Mouse (Mus musculus) limb, embryonic 15.5 days (tissue): ENCODE data around the gene Ccdc83. TPM values are rescaled to one million over a fixed set of nuclear protein-coding genes. Genes with fewer than 3 reads are reported as not detected.

Source experiments
- ATAC-seq: fragments of 200-750 bp; cut with Nextera tagmentation; 2 replicates; pipeline ENCODE4 v1.8.0; 2017; ENCODE audit warnings: low read depth, moderate TSS enrichment; ENCODE audit not compliant: insufficient number of reproducible peaks, low FRiP score, low TSS enrichment
- H3K27ac ChIP-seq: fragments of 300-500 bp; sonication (generic); 2 replicates; pipeline ENCODE4 v1.5.1; 2015; ENCODE audit warnings: moderate library complexity, mild to moderate bottlenecking, inconsistent platforms
- H3K27me3 ChIP-seq: fragments of 300-500 bp; sonication (generic); 2 replicates; pipeline ENCODE4 v1.6.1; 2015; ENCODE audit warnings: inconsistent platforms
- H3K36me3 ChIP-seq: fragments of 300-500 bp; sonication (generic); 2 replicates; pipeline ENCODE4 v1.6.1; 2015; ENCODE audit warnings: inconsistent platforms
- H3K4me1 ChIP-seq: fragments of 300-500 bp; sonication (generic); 2 replicates; pipeline ENCODE4 v1.6.1; 2015; ENCODE audit warnings: inconsistent platforms
- H3K4me2 ChIP-seq: fragments of 300-500 bp; sonication (generic); 2 replicates; pipeline ENCODE4 v1.6.1; 2015; ENCODE audit warnings: mild to moderate bottlenecking, inconsistent platforms
- H3K4me3 ChIP-seq: fragments of 300-500 bp; sonication (generic); 2 replicates; pipeline ENCODE4 v1.5.1; 2015; ENCODE audit warnings: mild to moderate bottlenecking, inconsistent platforms
- H3K9ac ChIP-seq: fragments of 300-500 bp; sonication (generic); 2 replicates; pipeline ENCODE4 v1.6.1; 2015; ENCODE audit warnings: inconsistent platforms
- H3K9me3 ChIP-seq: fragments of 300-500 bp; sonication (generic); 2 replicates; pipeline ENCODE4 v1.6.1; 2016; ENCODE audit warnings: inconsistent platforms
- WGBS: fragments of 180-500 bp; shearing (Covaris S2); methylation state at CpG from one replicate; pipeline ENCODE4 v1.1.7; 2015; 5-methylcytosine and 5-hydroxymethylcytosine counted together
- polyA plus RNA-seq: library from polyadenylated mRNA; unstranded; fragments of >200 nt; fragmentation: Nextera tagmentation; extraction: Ambion mirVana; gene quantifications from 2 replicates; pipeline ENCODE4 v1.2.1, GENCODE M21; 2015

Ccdc83 gene
- polyA plus RNA-seq, 1 experiment from 2014 or later, result not detected

DNA sequence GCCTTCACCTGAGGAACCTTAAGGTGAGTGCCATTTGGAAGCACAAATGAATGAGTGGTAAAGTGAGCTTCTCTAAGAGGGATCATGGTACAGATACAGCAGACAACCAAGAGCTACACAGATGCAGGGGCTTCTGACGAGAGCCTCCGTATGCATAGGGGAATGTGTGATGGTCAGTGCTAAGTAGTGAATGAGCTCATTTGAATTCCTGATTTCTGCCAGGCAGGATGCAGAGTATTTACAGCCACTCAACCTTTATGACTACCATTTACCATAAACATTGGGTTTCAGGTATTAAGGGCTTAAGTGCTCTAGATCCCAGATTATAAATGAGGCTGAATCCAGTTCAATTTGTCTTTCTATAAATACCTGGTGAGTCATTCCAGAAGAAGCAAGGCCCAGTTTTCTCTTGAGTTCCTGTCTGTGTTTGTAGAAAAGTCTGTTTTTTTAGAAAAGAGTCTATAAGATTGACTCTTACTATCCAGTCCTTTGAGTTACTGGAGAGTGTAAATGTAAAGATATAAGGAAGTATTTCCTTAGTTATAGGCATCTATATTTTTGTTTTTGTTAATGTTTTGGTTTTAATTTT, 63.6 kb downstream of the Ccdc83 start:
- Histone ChIP-seq H3K4me2 (no peak overlapping the region), H3K27me3 (no peaks in the 10 kb centered on the region), H3K9ac (no peak overlapping the region), H3K9me3 (no peaks in the 10 kb centered on the region), H3K4me3 (no peak overlapping the region), H3K36me3 (peaks cover 22% of the 10 kb centered on the region; the same call in 1 of the 2 replicates), H3K27ac (no peak overlapping the region), H3K4me1 (no peaks in the 10 kb centered on the region)
- ATAC-seq, result no peak
- WGBS, result 56% methylated on average over 2 of the region's 2 CpGs

DNA sequence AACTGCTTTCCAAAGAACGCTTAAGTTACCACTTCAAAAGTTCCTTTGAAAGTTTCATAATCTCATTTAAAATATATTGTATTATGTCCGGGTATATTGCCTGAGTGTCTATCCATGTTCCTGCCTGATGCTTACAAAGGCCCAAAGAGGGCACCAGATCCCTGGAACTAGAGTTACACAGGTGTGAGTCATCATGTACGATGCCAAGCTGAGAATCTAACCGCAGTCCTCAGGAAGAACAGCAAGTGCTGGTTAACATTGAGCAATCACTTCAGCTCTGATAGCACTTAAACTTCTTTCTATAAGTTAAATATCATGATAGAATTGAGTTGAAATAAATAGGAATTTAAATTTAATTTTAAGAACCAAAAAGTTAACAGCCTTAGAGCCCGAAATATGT, 65.3 kb downstream of the Ccdc83 start:
- Histone ChIP-seq H3K4me1 (no peaks in the 10 kb centered on the region), H3K9me3 (no peaks in the 10 kb centered on the region), H3K4me2 (no peak overlapping the region), H3K9ac (no peak overlapping the region), H3K27ac (no peak overlapping the region), H3K36me3 (peaks cover 30% of the 10 kb centered on the region), H3K4me3 (no peak overlapping the region), H3K27me3 (no peaks in the 10 kb centered on the region)
- 86% methylated on average over 5 of the region's 5 CpGs for WGBS
- no peak for ATAC-seq

DNA sequence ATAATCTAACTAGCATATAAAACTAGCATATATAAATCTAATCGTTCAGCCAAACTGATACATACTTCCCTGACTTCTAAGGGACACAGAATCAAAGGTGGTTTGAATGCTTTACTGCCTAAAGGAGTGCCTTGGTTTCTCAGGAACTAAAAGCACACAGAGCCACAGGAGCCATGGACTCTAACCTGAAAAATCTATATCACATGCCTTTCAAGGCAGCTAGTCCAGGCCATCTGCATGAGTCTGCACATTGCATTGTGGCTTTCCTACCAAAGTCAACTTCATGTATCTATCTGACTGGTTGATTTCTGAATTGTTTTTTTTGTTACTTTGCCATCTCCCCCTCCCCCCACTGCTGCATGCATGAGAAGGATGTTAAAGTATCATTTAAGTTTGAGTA, 84.9 kb downstream of the Ccdc83 start:
- Histone ChIP-seq H3K27ac (no peak overlapping the region), H3K36me3 (peaks cover 34% of the 10 kb centered on the region), H3K4me1 (no peaks in the 10 kb centered on the region), H3K4me2 (no peak overlapping the region), H3K9me3 (no peaks in the 10 kb centered on the region), H3K9ac (no peak overlapping the region), H3K27me3 (no peaks in the 10 kb centered on the region), H3K4me3 (no peak overlapping the region)
- 74% methylated on average over 1 of the region's 1 CpGs for WGBS
- ATAC-seq, result no peak

DNA sequence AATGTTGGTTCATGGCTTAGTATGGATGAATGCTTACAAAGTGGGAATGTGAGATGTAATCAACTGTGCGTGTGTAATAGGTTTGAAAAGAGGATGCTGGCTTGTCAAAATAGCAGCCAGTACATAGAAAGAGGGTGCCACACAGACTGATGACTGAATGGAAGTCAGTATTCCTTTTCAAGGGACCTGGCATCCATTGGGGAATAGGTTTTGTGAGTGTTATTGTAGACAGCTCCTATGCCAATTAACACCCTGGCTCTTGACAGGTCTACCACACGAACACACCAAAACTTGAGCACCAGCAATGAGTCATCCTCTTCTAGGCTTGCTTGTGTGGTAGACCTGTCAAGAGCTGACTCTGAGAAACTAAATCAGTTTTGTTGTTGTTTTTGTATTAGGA, 90.0 kb downstream of the Ccdc83 start:
- 87% methylated on average over 2 of the region's 2 CpGs for WGBS
- no peaks in the 10 kb centered on the region for H3K4me1 ChIP-seq
- H3K36me3 ChIP-seq, result peaks cover 36% of the 10 kb centered on the region
- ATAC-seq, result no peak
- H3K4me3 ChIP-seq, result no peak overlapping the region
- no peaks in the 10 kb centered on the region for H3K27me3 ChIP-seq
- H3K9ac ChIP-seq, result no peak overlapping the region
- no peak overlapping the region for H3K4me2 ChIP-seq
- no peak overlapping the region for H3K27ac ChIP-seq
- H3K9me3 ChIP-seq, result no peaks in the 10 kb centered on the region

Other genes with a start within 250 kb of the Ccdc83 start
- 37.9 and 40.1 TPM in 2 replicates for gene Picalm, start 135.6 kb downstream of the Ccdc83 start, polyA plus RNA-seq
- gene Sytl2, start 36.5 kb upstream of the Ccdc83 start, polyA plus RNA-seq, result 15.0 and 19.8 TPM in 2 replicates
- 0.69 and 1.5 TPM in 2 replicates for gene Ccdc89, start 160.8 kb upstream of the Ccdc83 start, polyA plus RNA-seq
- 18.7 and 31.9 TPM in 2 replicates for gene Crebzf, start 177.0 kb upstream of the Ccdc83 start, polyA plus RNA-seq
- gene Tmem126a, start 191.5 kb upstream of the Ccdc83 start, polyA plus RNA-seq, result 80.0 and 87.4 TPM in 2 replicates
- 34.1 and 35.1 TPM in 2 replicates for gene Tmem126b, start 210.2 kb upstream of the Ccdc83 start, polyA plus RNA-seq
- gene Dlg2, start 210.9 kb upstream of the Ccdc83 start, polyA plus RNA-seq, result 7.6 TPM in 2 replicates